Comparison of ENCODE assay signal across 8 mouse cellular contexts in the genomic region with DNA sequence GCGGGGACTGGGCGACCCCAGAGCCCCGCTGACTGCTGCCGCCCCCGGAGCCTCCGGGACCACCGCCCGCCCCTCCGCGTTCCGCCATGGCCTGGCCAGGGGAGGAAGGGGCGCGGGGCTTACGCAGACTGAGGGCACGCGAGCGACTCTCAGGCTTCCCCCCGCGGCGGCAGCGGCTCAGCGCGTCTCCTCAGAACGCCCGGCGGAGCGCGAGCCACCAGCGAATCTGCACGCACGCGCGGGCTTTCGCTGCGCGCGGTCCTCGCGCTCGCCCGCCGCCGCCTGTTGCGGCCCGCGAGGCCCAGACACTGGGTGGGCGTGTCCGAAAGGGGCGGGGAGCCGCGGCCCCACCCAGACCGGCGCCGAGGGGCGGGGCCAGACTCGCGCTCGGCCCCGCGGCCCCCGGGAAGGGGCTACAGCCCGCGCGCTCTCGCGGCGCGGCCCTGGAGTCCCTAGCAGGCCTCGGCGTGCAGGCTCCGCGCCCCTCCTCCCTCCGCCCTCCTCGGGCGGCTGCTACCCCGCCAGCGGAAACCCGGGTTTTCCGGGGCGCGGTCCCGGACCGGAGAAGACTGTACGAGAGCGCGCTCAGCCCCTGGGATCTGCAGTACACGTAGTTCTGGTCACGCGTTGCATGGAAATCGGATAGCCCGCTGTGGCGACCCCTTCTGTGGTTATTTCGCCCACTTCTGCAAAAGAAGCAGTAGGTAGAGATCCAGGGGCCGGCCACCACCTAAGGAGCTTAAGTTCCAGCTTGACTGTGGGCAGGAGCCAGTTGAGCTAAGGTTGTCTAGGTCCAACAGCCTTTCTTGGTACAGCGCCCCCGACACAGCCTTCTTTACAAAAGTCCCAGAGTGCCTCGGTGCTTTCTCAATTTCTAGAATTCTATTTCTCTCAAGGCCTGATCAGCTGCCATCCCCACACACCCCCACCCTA. TPM values are rescaled to one million over a fixed set of nuclear protein-coding genes. Genes with fewer than 3 reads are reported as not detected.
DNase-seq lines count a peak whose midpoint lies in the region; ATAC-seq lines count a peak whose summit lies in the region.

A gene (minus strand): TSS at position 319 of the 933 bp plus-strand sequence.

- no peaks in the 10 kb centered on the region for H3K27me3 ChIP-seq in heart, embryonic 14.5 days (ENCODE audit: control insufficient read depth, insufficient read depth, low read length)
- no peaks in the 10 kb centered on the region for H3K27me3 ChIP-seq in liver, embryonic 13.5 days
- no peaks in the 10 kb centered on the region for H3K27me3 ChIP-seq in stomach, embryonic 16.5 days (ENCODE audit: control insufficient read depth, insufficient read depth, low read length)

- H3K27ac ChIP-seq in heart, embryonic 14.5 days (replicated peaks in 1 of 2; ENCODE audit: control insufficient read depth in 1 of 2, insufficient read depth in 1 of 2, low read depth in 2 of 2, low read length in 2 of 2), result peak within 1 kb of the TSS; percentile 78 to 92
- peak within 1 kb of the TSS; percentile 86 for H3K27ac ChIP-seq in liver, embryonic 13.5 days
- H3K27ac ChIP-seq in stomach, embryonic 16.5 days (ENCODE audit: low read length), result peak within 1 kb of the TSS; percentile 89

- no peaks in the 10 kb centered on the region for H3K9me3 ChIP-seq in heart, embryonic 14.5 days (ENCODE audit: control insufficient read depth, low read length)
- H3K9me3 ChIP-seq in liver, embryonic 13.5 days (replicated peaks), result no peaks in the 10 kb centered on the region
- no peaks in the 10 kb centered on the region for H3K9me3 ChIP-seq in stomach, embryonic 16.5 days (replicated peaks; ENCODE audit: control insufficient read depth, low read length)

- peaks cover 40% of the 10 kb centered on the region for H3K36me3 ChIP-seq in heart, embryonic 14.5 days (ENCODE audit: control insufficient read depth, insufficient read depth, low read length)
- H3K36me3 ChIP-seq in liver, embryonic 13.5 days, result peaks cover 38% of the 10 kb centered on the region
- H3K36me3 ChIP-seq in stomach, embryonic 16.5 days (ENCODE audit: control insufficient read depth, insufficient read depth, low read length), result peaks cover 13% of the 10 kb centered on the region

- peaks cover 7 to 48% of the 10 kb centered on the region in 2 experiments for H3K4me1 ChIP-seq in heart, embryonic 14.5 days (ENCODE audit: control insufficient read depth in 2 of 2, insufficient read depth in 2 of 2, low read length in 2 of 2)
- peaks cover 63% of the 10 kb centered on the region for H3K4me1 ChIP-seq in liver, embryonic 13.5 days (replicated peaks)
- peaks cover 20% of the 10 kb centered on the region for H3K4me1 ChIP-seq in stomach, embryonic 16.5 days (ENCODE audit: control insufficient read depth, insufficient read depth, low read length)

- peak within 1 kb of the TSS; percentile 88 for H3K4me2 ChIP-seq in heart, embryonic 14.5 days (ENCODE audit: low read length)
- peak within 1 kb of the TSS; percentile 100 for H3K4me2 ChIP-seq in liver, embryonic 13.5 days
- H3K4me2 ChIP-seq in stomach, embryonic 16.5 days (ENCODE audit: low read depth, low read length), result peak within 1 kb of the TSS; percentile 92

- WGBS in heart, embryonic 14.5 days, result under 1% methylated on average over 77 of the region's 97 CpGs
- 1% methylated on average over 89 of the region's 97 CpGs for WGBS in liver, embryonic 13.5 days (ENCODE audit: insufficient replicate concordance)
- WGBS in stomach, embryonic 16.5 days, result under 1% methylated on average over 93 of the region's 97 CpGs

- DNase-seq in CD4-positive helper T cell, adult 2 months (ENCODE audit: low read depth, low spot score), result peak; percentile 97
- peak; percentile 77 for DNase-seq in brain, embryonic 18.5 days (ENCODE audit: low read depth, low spot score)
- DNase-seq in fibroblast of lung, adult 2 months (ENCODE audit: low read depth), result peak; percentile 35
- peak; percentile 95 for DNase-seq in kidney, postnatal 14 days
- DNase-seq in liver, embryonic 13.5 days, result peak; percentile 78
- DNase-seq in neural tube, embryonic 10.5 days (ENCODE audit: extremely low spot score, low spot score), result peak; percentile 91

- H3K4me3 ChIP-seq in heart, embryonic 14.5 days (ENCODE audit: control insufficient read depth in 1 of 2, insufficient read depth in 1 of 2, low read depth in 1 of 2, low read length in 2 of 2), result peak within 1 kb of the TSS; percentile 95 to 97
- peak within 1 kb of the TSS; percentile 90 for H3K4me3 ChIP-seq in liver, embryonic 13.5 days (replicated peaks)
- peak within 1 kb of the TSS; percentile 89 for H3K4me3 ChIP-seq in stomach, embryonic 16.5 days (replicated peaks; ENCODE audit: low read length)

- peak; percentile 95 for ATAC-seq in heart, embryonic 14.5 days (ENCODE audit: insufficient number of reproducible peaks, insufficient read depth, low FRiP score, low read depth)
- peak; percentile 79 for ATAC-seq in liver, embryonic 13.5 days (ENCODE audit: low read depth)
- peak; percentile 95 for ATAC-seq in stomach, embryonic 16.5 days (ENCODE audit: insufficient read depth, low FRiP score)

- peak within 1 kb of the TSS; percentile 92 for H3K9ac ChIP-seq in heart, embryonic 14.5 days (ENCODE audit: low read length)
- peak within 1 kb of the TSS; percentile 92 for H3K9ac ChIP-seq in liver, embryonic 13.5 days
- peak within 1 kb of the TSS; percentile 88 for H3K9ac ChIP-seq in stomach, embryonic 16.5 days (ENCODE audit: low read length)

RNA-seq across cellular contexts. Expression of the gene that starts here (rescaled TPM):
- polyA plus RNA-seq in heart, embryonic 14.5 days (2014; fragmentation: Nextera tagmentation; extraction: Ambion mirVana), result 20.9 TPM in 2 replicates
- polyA plus RNA-seq in liver, embryonic 13.5 days (2015; fragmentation: Nextera tagmentation; extraction: Ambion mirVana), result 7.7 and 10.4 TPM in 2 replicates
- polyA plus RNA-seq in stomach, embryonic 16.5 days (2015; fragmentation: Nextera tagmentation; extraction: Ambion mirVana), result 13.0 and 13.5 TPM in 2 replicates

Comparison
In these comparisons a context has a peak if more than half of its experiments do, and no peak if none do; other contexts are left out.
1. Peak in every context shown above with its lines: DNase-seq, ATAC-seq, H3K4me3 ChIP-seq and H3K27ac ChIP-seq.
2. DNase-seq: peak in every context shown above with its lines; median percentile 97 in CD4-positive helper T cell, adult 2 months; 95 in kidney, postnatal 14 days; 91 in neural tube, embryonic 10.5 days; 78 in liver, embryonic 13.5 days; 77 in brain, embryonic 18.5 days; 35 in fibroblast of lung, adult 2 months.